Mouse (Mus musculus): Measurements from ENCODE around the gene Ccdc57.

DNA sequence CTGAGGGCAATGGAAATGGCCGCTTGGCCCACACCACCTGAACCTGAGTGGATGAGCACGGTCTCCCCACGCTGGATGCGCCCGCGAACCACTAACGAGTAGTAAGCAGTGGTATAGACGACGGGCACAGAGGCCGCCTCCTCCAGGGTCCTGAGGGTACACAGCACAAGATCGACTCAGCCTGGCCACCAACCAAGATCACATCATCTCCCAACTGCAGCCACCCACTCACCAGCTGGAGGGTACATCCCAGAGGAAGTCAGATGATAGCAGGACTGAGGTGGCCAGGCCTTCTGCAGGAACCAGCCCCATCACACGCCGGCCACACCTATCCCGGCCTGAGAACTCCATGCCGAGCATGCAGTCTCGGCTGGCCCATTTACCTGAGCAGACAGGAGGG, 120.6 kb downstream of the Ccdc57 start:
- TF ChIP-seq CTCF (IDR thresholded peaks at IDR 0.05; ENCODE audit: control insufficient read depth, insufficient read depth, insufficient replicate concordance, low read depth, low read length) (no peak), POLR2A (IDR thresholded peaks at IDR 0.05; ENCODE audit: control insufficient read depth, low read depth, low read length) (no peak)
